Mouse (Mus musculus) G1E (cell line): ENCODE measurements around the gene Gsdma3.

Experiments
- CTCF ChIP-seq: IDR thresholded peaks from 2 replicates; pipeline ENCODE4 v1.5.1; 2012; ENCODE audit warnings: low read depth, low read length, inconsistent platforms, mixed read lengths
- GATA1 ChIP-seq: IDR thresholded peaks from 2 replicates; pipeline ENCODE4 v1.6.1; 2012; ENCODE audit warnings: borderline replicate concordance, low read length, inconsistent platforms, mixed read lengths
- GATA2 ChIP-seq: IDR thresholded peaks from 2 replicates; pipeline ENCODE4 v1.6.1; 2012; ENCODE audit warnings: low read depth, low read length, inconsistent platforms, borderline replicate concordance
- POLR2AphosphoS5 ChIP-seq: IDR thresholded peaks from 2 replicates; pipeline ENCODE4 v1.6.1; 2012; ENCODE audit warnings: low read depth, low read length, inconsistent platforms; ENCODE audit not compliant: insufficient replicate concordance
- TAL1 ChIP-seq: conservative IDR thresholded peaks from 2 replicates; pipeline ENCODE4 v1.6.1; 2012; ENCODE audit warnings: low read depth, low read length, inconsistent platforms, mixed read lengths

- TF ChIP-seq GATA1, result no peak
- TF ChIP-seq CTCF, result no peak
- TF ChIP-seq GATA2, result no peak
- no peak for TF ChIP-seq POLR2AphosphoS5
- TF ChIP-seq TAL1, result no peak
These were observed 37.9 kb downstream of the Gsdma3 start, which contains the start of gene Gsdma for GRCm38 (mm10) chr11:98664091-98664490.
